Mouse (Mus musculus) midbrain, embryonic 13.5 days (tissue): ENCODE data around the gene Sec24a. TPM values are rescaled to one million over a fixed set of nuclear protein-coding genes. Genes with fewer than 3 reads are reported as not detected.
"Not testable (repeated sequence)": the region's sequence is repeated elsewhere in the genome, so short reads cannot be mapped to it uniquely, and the experiment has no call there.

Experiments used
- ATAC-seq: fragments of 200-750 bp; cut with Nextera tagmentation; 2 replicates; pipeline ENCODE4 v1.8.0; 2017; ENCODE audit warnings: mild to moderate bottlenecking, moderate TSS enrichment, moderate library complexity
- H3K27ac ChIP-seq: fragments of 300-500 bp; sonication (generic); 2 replicates; pipeline ENCODE4 v1.5.1; 2015; ENCODE audit warnings: inconsistent platforms, mild to moderate bottlenecking, moderate library complexity
- H3K27me3 ChIP-seq: fragments of 300-500 bp; sonication (generic); 2 replicates; pipeline ENCODE4 v1.6.1; 2015; ENCODE audit warnings: mild to moderate bottlenecking, inconsistent platforms
- H3K36me3 ChIP-seq: fragments of 300-500 bp; sonication (generic); 2 replicates; pipeline ENCODE4 v1.6.1; 2015; ENCODE audit warnings: mild to moderate bottlenecking, inconsistent platforms
- H3K4me1 ChIP-seq: fragments of 300-500 bp; sonication (generic); replicated peaks from 2 replicates; pipeline ENCODE4 v1.6.1; 2015; ENCODE audit warnings: inconsistent platforms
- H3K4me2 ChIP-seq: fragments of 300-500 bp; sonication (generic); replicated peaks from 2 replicates; pipeline ENCODE4 v1.6.1; 2015; ENCODE audit warnings: moderate library complexity, mild to moderate bottlenecking, inconsistent platforms
- H3K4me3 ChIP-seq: fragments of 300-500 bp; sonication (generic); replicated peaks from 2 replicates; pipeline ENCODE4 v1.5.1; 2015; ENCODE audit warnings: mild to moderate bottlenecking, inconsistent platforms
- H3K9ac ChIP-seq: fragments of 300-500 bp; sonication (generic); replicated peaks from 2 replicates; pipeline ENCODE4 v1.6.1; 2015; ENCODE audit warnings: mild to moderate bottlenecking, inconsistent platforms
- H3K9me3 ChIP-seq: fragments of 300-500 bp; sonication (generic); 2 replicates; pipeline ENCODE4 v1.6.1; 2016; ENCODE audit warnings: mild to moderate bottlenecking, inconsistent platforms
- WGBS: fragments of 180-500 bp; shearing (Covaris S2); methylation state at CpG from one replicate; pipeline ENCODE4 v1.1.7; 2015; 5-methylcytosine and 5-hydroxymethylcytosine counted together
- polyA plus RNA-seq: library from polyadenylated mRNA; unstranded; fragments of >200 nt; fragmentation: Nextera tagmentation; extraction: Ambion mirVana; gene quantifications from 2 replicates; pipeline ENCODE4 v1.2.1, GENCODE M21; 2015

The Sec24a gene
- polyA plus RNA-seq, 1 experiment from 2014 or later, result 13.8 TPM

GRCm38 (mm10) chr11:51706451-51706850 is 57.0 kb downstream of the Sec24a start:
- 96% methylated on average over 10 of the region's 10 CpGs for WGBS
- H3K27me3 ChIP-seq, result no peaks in the 10 kb centered on the region
- ATAC-seq, result no peak
- no peak overlapping the region for H3K4me2 ChIP-seq
- no peak overlapping the region for H3K9ac ChIP-seq
- H3K27ac ChIP-seq, result no peak overlapping the region
- H3K4me3 ChIP-seq, result no peak overlapping the region
- H3K4me1 ChIP-seq, result no peaks in the 10 kb centered on the region
- peaks cover 74% of the 10 kb centered on the region for H3K36me3 ChIP-seq
- H3K9me3 ChIP-seq, result no peaks in the 10 kb centered on the region

GRCm38 (mm10) chr11:51703379-51703998 is 59.9 kb downstream of the Sec24a start:
- no peak for ATAC-seq
- H3K4me3 ChIP-seq, result no peak overlapping the region
- WGBS, result 65% methylated on average over 10 of the region's 10 CpGs
- no peaks in the 10 kb centered on the region for H3K27me3 ChIP-seq
- H3K9me3 ChIP-seq, result no peaks in the 10 kb centered on the region
- peaks cover 84% of the 10 kb centered on the region for H3K36me3 ChIP-seq
- no peaks in the 10 kb centered on the region for H3K4me1 ChIP-seq
- no peak overlapping the region for H3K4me2 ChIP-seq
- H3K9ac ChIP-seq, result no peak overlapping the region
- no peak overlapping the region for H3K27ac ChIP-seq

- Histone ChIP-seq H3K9ac (no peak overlapping the region), H3K27ac (no peak overlapping the region), H3K4me1 (no peaks in the 10 kb centered on the region), H3K9me3 (no peaks in the 10 kb centered on the region), H3K36me3 (peaks cover 83% of the 10 kb centered on the region), H3K4me3 (no peak overlapping the region), H3K27me3 (no peaks in the 10 kb centered on the region), H3K4me2 (no peak overlapping the region)
- no peak for ATAC-seq
- 86% methylated on average over 3 of the region's 3 CpGs for WGBS
Observed at GRCm38 (mm10) chr11:51702831-51703230, 60.6 kb downstream of the Sec24a start.

GRCm38 (mm10) chr11:51694984-51695383 is 68.5 kb downstream of the Sec24a start:
- ATAC-seq, result no peak
- no peak overlapping the region for H3K4me2 ChIP-seq
- 93% methylated on average over 3 of the region's 3 CpGs for WGBS
- no peaks in the 10 kb centered on the region for H3K4me1 ChIP-seq
- peaks cover 52% of the 10 kb centered on the region for H3K36me3 ChIP-seq
- H3K27ac ChIP-seq, result no peak overlapping the region
- H3K4me3 ChIP-seq, result no peak overlapping the region
- no peaks in the 10 kb centered on the region for H3K27me3 ChIP-seq
- no peaks in the 10 kb centered on the region for H3K9me3 ChIP-seq
- no peak overlapping the region for H3K9ac ChIP-seq

GRCm38 (mm10) chr11:51690597-51690996 is 72.8 kb downstream of the Sec24a start:
- not testable (repeated sequence) for H3K4me3 ChIP-seq, H3K27me3 ChIP-seq, H3K9ac ChIP-seq, H3K4me2 ChIP-seq, H3K9me3 ChIP-seq, ATAC-seq, H3K27ac ChIP-seq
- Histone ChIP-seq H3K36me3 (peaks cover 18% of the 10 kb centered on the region), H3K4me1 (peaks cover 16% of the 10 kb centered on the region)
- 90% methylated on average over 2 of the region's 3 CpGs for WGBS

GRCm38 (mm10) chr11:51689343-51689742 is 74.1 kb downstream of the Sec24a start:
- Histone ChIP-seq H3K4me1 (peaks cover 16% of the 10 kb centered on the region), H3K27me3 (no peaks in the 10 kb centered on the region), H3K9ac (peak overlapping the region; percentile 71), H3K36me3 (peaks cover 22% of the 10 kb centered on the region), H3K27ac (peak overlapping the region; percentile 98), H3K4me2 (peak overlapping the region; percentile 75), H3K9me3 (no peaks in the 10 kb centered on the region), H3K4me3 (peak overlapping the region; percentile 72)
- 23% methylated on average over 6 of the region's 6 CpGs for WGBS
- no peak for ATAC-seq

GRCm38 (mm10) chr11:51688330-51689328 is 74.8 kb downstream of the Sec24a start, which contains the start of gene 0610009B22Rik:
Gene 0610009B22Rik, minus strand, starts transcription at chr11:51688874.
- WGBS, result under 1% methylated on average over 60 of the region's 60 CpGs
- Histone ChIP-seq H3K4me2 (peak within 1 kb of the TSS; percentile 75), H3K36me3 (peaks cover 22% of the 10 kb centered on the region), H3K9ac (peak within 1 kb of the TSS; percentile 85), H3K4me3 (peak within 1 kb of the TSS; percentile 72), H3K4me1 (peaks cover 16% of the 10 kb centered on the region), H3K9me3 (no peaks in the 10 kb centered on the region), H3K27ac (peak within 1 kb of the TSS; percentile 98), H3K27me3 (no peaks in the 10 kb centered on the region)
- peak; percentile 100 for ATAC-seq

GRCm38 (mm10) chr11:51681976-51682374 is 81.5 kb downstream of the Sec24a start:
- Histone ChIP-seq H3K4me3 (no peak overlapping the region), H3K9me3 (no peaks in the 10 kb centered on the region), H3K36me3 (peaks cover 11% of the 10 kb centered on the region; the same call in 1 of the 2 replicates), H3K4me2 (no peak overlapping the region), H3K27me3 (no peaks in the 10 kb centered on the region), H3K27ac (no peak overlapping the region), H3K4me1 (peaks cover 3% of the 10 kb centered on the region; the same call in 1 of the 2 replicates), H3K9ac (no peak overlapping the region)
- no peak for ATAC-seq
- WGBS, result 48% methylated on average over 8 of the region's 8 CpGs

- no peak overlapping the region for H3K27ac ChIP-seq
- H3K9me3 ChIP-seq, result no peaks in the 10 kb centered on the region
- no peak for ATAC-seq
- 34% methylated on average over 13 of the region's 13 CpGs for WGBS
- H3K36me3 ChIP-seq, result peaks cover 11% of the 10 kb centered on the region; the same call in 1 of the 2 replicates
- H3K9ac ChIP-seq, result no peak overlapping the region
- H3K4me1 ChIP-seq, result no peaks in the 10 kb centered on the region; the same call in 1 of the 2 replicates
- H3K27me3 ChIP-seq, result no peaks in the 10 kb centered on the region
- no peak overlapping the region for H3K4me2 ChIP-seq
- H3K4me3 ChIP-seq, result no peak overlapping the region
Observed at GRCm38 (mm10) chr11:51681324-51681975, 82.0 kb downstream of the Sec24a start.

- Histone ChIP-seq H3K4me3 (no peak overlapping the region), H3K27ac (no peak overlapping the region), H3K4me1 (no peaks in the 10 kb centered on the region), H3K9ac (no peak overlapping the region), H3K27me3 (no peaks in the 10 kb centered on the region), H3K4me2 (no peak overlapping the region), H3K9me3 (no peaks in the 10 kb centered on the region), H3K36me3 (no peaks in the 10 kb centered on the region)
- no peak for ATAC-seq
- WGBS, result 66% methylated on average over 3 of the region's 3 CpGs
Observed at GRCm38 (mm10) chr11:51679466-51679865, 84.0 kb downstream of the Sec24a start.

- no peak overlapping the region for H3K27ac ChIP-seq
- H3K4me1 ChIP-seq, result no peaks in the 10 kb centered on the region
- H3K4me2 ChIP-seq, result no peak overlapping the region
- no peaks in the 10 kb centered on the region for H3K27me3 ChIP-seq
- no peak overlapping the region for H3K4me3 ChIP-seq
- ATAC-seq, result no peak
- no peaks in the 10 kb centered on the region for H3K36me3 ChIP-seq
- H3K9me3 ChIP-seq, result no peaks in the 10 kb centered on the region
- WGBS, result 71% methylated on average over 6 of the region's 6 CpGs
- H3K9ac ChIP-seq, result no peak overlapping the region
Observed at GRCm38 (mm10) chr11:51677737-51678418, 85.6 kb downstream of the Sec24a start.
